Mouse (Mus musculus): Measurements from ENCODE around the gene Arrdc2. TPM values are rescaled to one million over a fixed set of nuclear protein-coding genes. Genes with fewer than 3 reads are reported as not detected.
A peak's percentile ranks its signal among the peaks of the same experiment; 100 is the strongest.

The Arrdc2 gene
- polyA plus RNA-seq, 1 experiment from 2014 or later: 7.6 TPM

- ATAC-seq (ENCODE audit: low FRiP score): no peak
- peaks cover 69% of the 10 kb centered on the region for H3K4me1 ChIP-seq (replicated peaks)
These were observed 23.5 kb upstream of the Arrdc2 start, which contains the start of gene Kcnn1 for GRCm38 (mm10) chr8:70862824-70863641. Gene Kcnn1, minus strand, starts transcription at chr8:70863258.

GRCm38 (mm10) chr8:70857516-70857915 is 18.0 kb upstream of the Arrdc2 start:
- Histone ChIP-seq H3K36me3 (peaks cover 15% of the 10 kb centered on the region), H3K9me3 (no peaks in the 10 kb centered on the region), H3K4me1 (replicated peaks) (peaks cover 67% of the 10 kb centered on the region), H3K9ac (peak overlapping the region; percentile 73; the same call in 1 of the 2 replicates), H3K4me3 (no peak overlapping the region), H3K4me2 (peak overlapping the region; percentile 82; the same call in 1 of the 2 replicates), H3K27me3 (0 out of 2 replicates have a peak, but pooled peaks cover 5% of the 10 kb centered on the region), H3K27ac (peak overlapping the region; percentile 35)
- WGBS: 7% methylated on average over 4 of the region's 4 CpGs
- ATAC-seq (ENCODE audit: low FRiP score): no peak

More at GRCm38 (mm10) chr8:70862824-70863641, 23.5 kb upstream of the Arrdc2 start, which contains the start of gene Kcnn1:
- H3K36me3 ChIP-seq: peaks cover 6% of the 10 kb centered on the region; the same call in 1 of the 2 replicates
- WGBS: under 1% methylated on average over 55 of the region's 55 CpGs
- H3K27ac ChIP-seq: peak within 1 kb of the TSS; percentile 99
- 0 out of 2 replicates have a peak, but pooled peaks cover 7% of the 10 kb centered on the region for H3K27me3 ChIP-seq
- peak within 1 kb of the TSS; percentile 58 for H3K4me3 ChIP-seq
- H3K9me3 ChIP-seq: no peaks in the 10 kb centered on the region
- H3K4me2 ChIP-seq: peak within 1 kb of the TSS; percentile 96
- peak within 1 kb of the TSS; percentile 88 for H3K9ac ChIP-seq

- H3K9me3 ChIP-seq: no peaks in the 10 kb centered on the region
- peak overlapping the region; percentile 82 for H3K4me2 ChIP-seq
- peak; percentile 71 for ATAC-seq (ENCODE audit: low FRiP score)
- peaks cover 58% of the 10 kb centered on the region for H3K4me1 ChIP-seq (replicated peaks)
- no peak overlapping the region for H3K27ac ChIP-seq
- H3K4me3 ChIP-seq: peak overlapping the region; percentile 51
- H3K36me3 ChIP-seq: peaks cover 24% of the 10 kb centered on the region
- 7% methylated on average over 33 of the region's 33 CpGs for WGBS
- no peaks in the 10 kb centered on the region for H3K27me3 ChIP-seq
- peak overlapping the region; percentile 73 for H3K9ac ChIP-seq
These were observed 17.1 kb upstream of the Arrdc2 start for GRCm38 (mm10) chr8:70856541-70857197.

GRCm38 (mm10) chr8:70856028-70856427 is 16.5 kb upstream of the Arrdc2 start:
- peak overlapping the region; percentile 73 for H3K9ac ChIP-seq
- peak overlapping the region; percentile 82; the same call in 1 of the 2 replicates for H3K4me2 ChIP-seq
- WGBS: 65% methylated on average over 5 of the region's 5 CpGs
- no peaks in the 10 kb centered on the region for H3K9me3 ChIP-seq
- H3K27me3 ChIP-seq: no peaks in the 10 kb centered on the region
- no peak for ATAC-seq (ENCODE audit: low FRiP score)
- no peak overlapping the region for H3K27ac ChIP-seq
- H3K36me3 ChIP-seq: peaks cover 26% of the 10 kb centered on the region
- H3K4me3 ChIP-seq: no peak overlapping the region
- H3K4me1 ChIP-seq (replicated peaks): peaks cover 53% of the 10 kb centered on the region

GRCm38 (mm10) chr8:70853863-70854262 is 14.3 kb upstream of the Arrdc2 start:
- H3K27me3 ChIP-seq: no peaks in the 10 kb centered on the region
- H3K9me3 ChIP-seq: no peaks in the 10 kb centered on the region
- WGBS: 97% methylated on average over 2 of the region's 2 CpGs

GRCm38 (mm10) chr8:70852595-70853231 is 13.2 kb upstream of the Arrdc2 start:
- ATAC-seq (ENCODE audit: low FRiP score): no peak
- 92% methylated on average over 41 of the region's 41 CpGs for WGBS

More at GRCm38 (mm10) chr8:70853863-70854262, 14.3 kb upstream of the Arrdc2 start:
- Histone ChIP-seq H3K4me3 (no peak overlapping the region), H3K4me2 (no peak overlapping the region), H3K4me1 (replicated peaks) (peaks cover 47% of the 10 kb centered on the region), H3K36me3 (peaks cover 31% of the 10 kb centered on the region), H3K27ac (no peak overlapping the region), H3K9ac (no peak overlapping the region)
- no peak for ATAC-seq (ENCODE audit: low FRiP score)

GRCm38 (mm10) chr8:70851837-70852236 is 12.3 kb upstream of the Arrdc2 start:
- H3K4me1 ChIP-seq (replicated peaks): peaks cover 27% of the 10 kb centered on the region
- H3K9ac ChIP-seq: 0 out of 2 replicates have a peak overlapping the region, but pooled peaks have one; percentile 43
- H3K36me3 ChIP-seq: peaks cover 44% of the 10 kb centered on the region
- no peak overlapping the region for H3K27ac ChIP-seq
- H3K4me3 ChIP-seq: no peak overlapping the region
- H3K4me2 ChIP-seq: no peak overlapping the region
- WGBS: 55% methylated on average over 6 of the region's 6 CpGs
- peaks cover 5% of the 10 kb centered on the region; the same call in 1 of the 2 replicates for H3K27me3 ChIP-seq
- H3K9me3 ChIP-seq: no peaks in the 10 kb centered on the region
- no peak for ATAC-seq (ENCODE audit: low FRiP score)

More at GRCm38 (mm10) chr8:70852595-70853231, 13.2 kb upstream of the Arrdc2 start:
- Histone ChIP-seq H3K27ac (no peak overlapping the region), H3K9me3 (no peaks in the 10 kb centered on the region), H3K36me3 (peaks cover 42% of the 10 kb centered on the region), H3K27me3 (0 out of 2 replicates have a peak, but pooled peaks cover 3% of the 10 kb centered on the region), H3K4me1 (replicated peaks) (peaks cover 35% of the 10 kb centered on the region), H3K4me2 (no peak overlapping the region), H3K9ac (no peak overlapping the region), H3K4me3 (no peak overlapping the region)

GRCm38 (mm10) chr8:70850947-70851346 is 11.4 kb upstream of the Arrdc2 start:
- H3K27ac ChIP-seq: no peak overlapping the region
- 87% methylated on average over 4 of the region's 4 CpGs for WGBS
- ATAC-seq (ENCODE audit: low FRiP score): no peak
- H3K9ac ChIP-seq: peak overlapping the region; percentile 43; the same call in 1 of the 2 replicates
- peaks cover 5% of the 10 kb centered on the region; the same call in 1 of the 2 replicates for H3K27me3 ChIP-seq
- H3K9me3 ChIP-seq: no peaks in the 10 kb centered on the region
- peaks cover 18% of the 10 kb centered on the region for H3K4me1 ChIP-seq (replicated peaks)
- H3K36me3 ChIP-seq: peaks cover 53% of the 10 kb centered on the region
- H3K4me3 ChIP-seq: no peak overlapping the region
- H3K4me2 ChIP-seq: no peak overlapping the region

GRCm38 (mm10) chr8:70850132-70850845 is 10.8 kb upstream of the Arrdc2 start:
- ATAC-seq (ENCODE audit: low FRiP score): no peak
- WGBS: 78% methylated on average over 7 of the region's 7 CpGs
- H3K4me1 ChIP-seq (replicated peaks): peaks cover 12% of the 10 kb centered on the region

GRCm38 (mm10) chr8:70849333-70849990 is 9.9 kb upstream of the Arrdc2 start:
- no peak overlapping the region for H3K27ac ChIP-seq
- WGBS: 89% methylated on average over 3 of the region's 3 CpGs
- H3K4me2 ChIP-seq: no peak overlapping the region
- H3K9me3 ChIP-seq: no peaks in the 10 kb centered on the region
- H3K4me1 ChIP-seq (replicated peaks): 0 out of 2 replicates have a peak, but pooled peaks cover 4% of the 10 kb centered on the region
- ATAC-seq (ENCODE audit: low FRiP score): no peak
- peaks cover 48% of the 10 kb centered on the region for H3K36me3 ChIP-seq
- H3K4me3 ChIP-seq: no peak overlapping the region
- peaks cover 5% of the 10 kb centered on the region; the same call in 1 of the 2 replicates for H3K27me3 ChIP-seq
- peak overlapping the region; percentile 39; the same call in 1 of the 2 replicates for H3K9ac ChIP-seq

More at GRCm38 (mm10) chr8:70850132-70850845, 10.8 kb upstream of the Arrdc2 start:
- no peak overlapping the region for H3K9ac ChIP-seq
- H3K27me3 ChIP-seq: peaks cover 5% of the 10 kb centered on the region; the same call in 1 of the 2 replicates
- H3K4me3 ChIP-seq: no peak overlapping the region
- peaks cover 53% of the 10 kb centered on the region for H3K36me3 ChIP-seq
- no peaks in the 10 kb centered on the region for H3K9me3 ChIP-seq
- H3K4me2 ChIP-seq: no peak overlapping the region
- H3K27ac ChIP-seq: no peak overlapping the region
